Mouse (Mus musculus): Measurements from ENCODE around the gene Kif3b. TPM values are rescaled to one million over a fixed set of nuclear protein-coding genes. Genes with fewer than 3 reads are reported as not detected.

Gene Kif3b
- polyA plus RNA-seq, 1 experiment from 2014 or later: 16.4 TPM

DNA sequence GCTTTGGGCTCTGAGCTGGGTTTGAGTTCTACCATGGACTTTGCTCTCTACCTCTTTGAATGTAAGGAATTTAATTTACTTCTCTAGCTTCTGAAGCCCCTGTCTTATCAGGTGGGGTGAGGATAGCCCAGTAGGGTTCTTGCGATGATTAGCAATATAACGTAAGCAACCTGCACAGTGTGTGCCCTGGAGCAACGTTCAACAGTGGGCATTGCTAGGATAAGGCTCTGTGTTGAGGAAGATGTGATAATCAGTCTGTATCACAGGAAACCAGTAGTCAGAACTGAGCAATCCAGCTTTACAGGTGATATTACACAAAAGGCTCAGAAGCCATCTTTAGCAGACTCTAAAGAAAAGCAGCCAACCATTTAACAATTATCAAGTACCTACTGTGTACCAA, 43.1 kb downstream of the Kif3b start:
- no peaks in the 10 kb centered on the region for H3K9me3 ChIP-seq (ENCODE audit: control insufficient read depth, low read length)
- H3K27me3 ChIP-seq (ENCODE audit: control insufficient read depth, insufficient read depth, low read length): no peaks in the 10 kb centered on the region
- H3K4me2 ChIP-seq (ENCODE audit: low read depth, low read length): no peak overlapping the region
- no peaks in the 10 kb centered on the region for H3K4me1 ChIP-seq (ENCODE audit: control insufficient read depth, insufficient read depth, low read length)
- no peak overlapping the region for H3K4me3 ChIP-seq (ENCODE audit: low read depth, low read length)
- 82% methylated on average over 3 of the region's 3 CpGs for WGBS
- peaks cover 22% of the 10 kb centered on the region for H3K36me3 ChIP-seq (ENCODE audit: control insufficient read depth, insufficient read depth, low read length)
- no peak overlapping the region for H3K27ac ChIP-seq (ENCODE audit: low read depth, low read length)
- H3K9ac ChIP-seq (replicated peaks; ENCODE audit: low read depth, low read length): no peak overlapping the region
- no peak for ATAC-seq (ENCODE audit: low read depth)

DNA sequence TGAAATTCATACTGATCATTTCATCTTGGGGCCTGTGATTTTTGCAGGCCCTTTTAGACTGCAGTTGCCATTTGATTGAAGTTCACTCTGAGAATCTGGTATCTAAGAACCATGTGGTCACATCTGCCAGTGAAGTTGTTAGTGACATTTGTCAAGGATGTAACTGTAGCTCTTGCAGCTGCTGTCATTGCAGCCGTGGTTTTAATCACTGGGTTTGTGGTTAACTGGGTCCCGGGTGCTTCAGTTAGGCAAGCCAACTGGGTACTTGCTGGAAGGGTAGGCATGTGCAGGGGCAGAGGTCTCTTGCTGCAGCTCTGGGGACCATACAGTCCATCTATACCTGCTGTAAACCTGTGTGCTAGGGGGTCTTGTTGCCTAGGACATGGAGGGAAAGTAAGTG, 44.9 kb downstream of the Kif3b start:
- WGBS: 81% methylated on average over 2 of the region's 2 CpGs
- no peaks in the 10 kb centered on the region for H3K4me1 ChIP-seq (ENCODE audit: control insufficient read depth, insufficient read depth, low read length)
- H3K9ac ChIP-seq (replicated peaks; ENCODE audit: low read depth, low read length): no peak overlapping the region
- 0 out of 2 replicates have a peak, but pooled peaks cover 5% of the 10 kb centered on the region for H3K36me3 ChIP-seq (ENCODE audit: control insufficient read depth, insufficient read depth, low read length)
- no peaks in the 10 kb centered on the region for H3K9me3 ChIP-seq (ENCODE audit: control insufficient read depth, low read length)
- H3K4me3 ChIP-seq (ENCODE audit: low read depth, low read length): no peak overlapping the region
- no peak for ATAC-seq (ENCODE audit: low read depth)
- H3K27ac ChIP-seq (ENCODE audit: low read depth, low read length): no peak overlapping the region
- H3K27me3 ChIP-seq (ENCODE audit: control insufficient read depth, insufficient read depth, low read length): no peaks in the 10 kb centered on the region
- H3K4me2 ChIP-seq (ENCODE audit: low read depth, low read length): no peak overlapping the region

DNA sequence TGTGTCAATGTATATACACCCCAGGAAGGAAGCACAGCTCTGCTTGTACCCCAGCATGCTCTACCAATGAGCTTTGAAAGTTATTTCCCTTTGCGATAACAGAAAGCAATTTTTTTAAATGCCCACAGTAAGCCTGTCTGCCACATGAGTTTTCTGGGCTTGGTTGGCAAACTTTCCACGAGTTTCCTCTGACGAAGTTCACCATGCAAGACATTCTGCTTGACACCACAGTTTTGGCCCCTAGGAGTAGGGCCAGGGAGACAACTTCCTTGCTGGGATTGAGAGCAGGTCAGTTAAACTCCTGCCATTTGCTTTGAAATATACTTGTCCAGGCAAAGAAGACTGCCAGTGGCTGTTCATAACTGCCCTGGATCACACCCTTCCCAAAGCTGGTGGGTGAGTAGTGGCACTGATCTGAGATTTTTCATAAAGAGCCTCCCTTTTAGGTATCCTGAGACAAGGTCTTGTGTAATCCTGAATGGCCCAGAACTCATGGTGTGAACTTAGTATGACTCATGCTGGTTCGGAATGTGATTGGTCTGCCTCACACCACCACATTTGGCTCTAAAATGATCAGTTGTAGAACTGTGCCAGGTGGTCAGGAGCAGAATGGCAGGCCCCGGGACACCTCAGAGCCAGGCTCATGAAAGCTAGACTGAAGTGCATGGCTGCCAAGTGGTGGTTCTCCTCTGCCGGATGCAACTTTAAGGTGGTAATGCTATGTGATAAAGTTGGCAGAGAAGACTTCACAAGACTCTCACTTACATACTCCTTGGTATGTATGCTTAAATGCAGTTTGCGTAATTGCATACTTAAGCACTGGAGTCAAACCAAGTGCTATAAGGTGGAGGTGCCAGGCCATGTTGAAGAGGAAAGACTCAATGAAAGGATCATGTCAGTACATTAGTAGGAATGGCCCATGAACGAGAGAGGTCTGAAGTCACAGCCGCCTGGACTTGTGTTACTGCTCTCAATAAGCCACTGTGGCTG, 47.4 kb downstream of the Kif3b start:
- WGBS: 96% methylated on average over 9 of the region's 9 CpGs
- no peak overlapping the region for H3K27ac ChIP-seq (ENCODE audit: low read depth, low read length)
- H3K4me2 ChIP-seq (ENCODE audit: low read depth, low read length): no peak overlapping the region
- H3K9me3 ChIP-seq (ENCODE audit: control insufficient read depth, low read length): no peaks in the 10 kb centered on the region
- H3K4me3 ChIP-seq (ENCODE audit: low read depth, low read length): no peak overlapping the region
- H3K4me1 ChIP-seq (ENCODE audit: control insufficient read depth, insufficient read depth, low read length): no peaks in the 10 kb centered on the region
- ATAC-seq (ENCODE audit: low read depth): no peak
- H3K36me3 ChIP-seq (ENCODE audit: control insufficient read depth, insufficient read depth, low read length): no peaks in the 10 kb centered on the region
- H3K27me3 ChIP-seq (ENCODE audit: control insufficient read depth, insufficient read depth, low read length): no peaks in the 10 kb centered on the region
- no peak overlapping the region for H3K9ac ChIP-seq (replicated peaks; ENCODE audit: low read depth, low read length)

- peaks cover 3% of the 10 kb centered on the region; the same call in 1 of the 2 replicates for H3K4me1 ChIP-seq (ENCODE audit: control insufficient read depth, insufficient read depth, low read length)
- no peaks in the 10 kb centered on the region for H3K27me3 ChIP-seq (ENCODE audit: control insufficient read depth, insufficient read depth, low read length)
- H3K4me2 ChIP-seq (ENCODE audit: low read depth, low read length): no peak overlapping the region
- no peak overlapping the region for H3K27ac ChIP-seq (ENCODE audit: low read depth, low read length)
- no peak overlapping the region for H3K4me3 ChIP-seq (ENCODE audit: low read depth, low read length)
- H3K9me3 ChIP-seq (ENCODE audit: control insufficient read depth, low read length): no peaks in the 10 kb centered on the region
- no peak for ATAC-seq (ENCODE audit: low read depth)
- 91% methylated on average over 6 of the region's 6 CpGs for WGBS
- H3K36me3 ChIP-seq (ENCODE audit: control insufficient read depth, insufficient read depth, low read length): no peaks in the 10 kb centered on the region
- no peak overlapping the region for H3K9ac ChIP-seq (replicated peaks; ENCODE audit: low read depth, low read length)
Observed at GRCm38 (mm10) chr2:153342166-153342565, 51.0 kb downstream of the Kif3b start.

DNA sequence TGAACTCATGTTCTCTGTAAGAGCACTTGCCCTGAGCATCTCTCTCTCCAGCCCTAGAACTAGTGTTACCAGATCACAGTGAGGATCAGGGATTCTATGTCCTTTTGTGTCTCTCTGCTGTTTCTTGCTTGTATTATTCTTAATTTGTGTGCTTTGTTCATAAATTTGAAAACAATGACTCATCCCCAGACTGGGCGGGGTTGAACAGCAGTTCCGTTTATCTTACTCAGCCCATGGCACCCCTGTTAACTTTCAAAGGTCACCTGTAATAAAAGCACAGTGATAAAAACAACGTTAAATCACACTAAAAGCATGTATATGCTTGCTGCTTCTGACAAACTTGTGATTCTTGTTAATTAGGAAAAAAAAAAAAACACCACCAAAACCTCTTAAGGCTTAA, 51.4 kb downstream of the Kif3b start:
- Histone ChIP-seq H3K27me3 (ENCODE audit: control insufficient read depth, insufficient read depth, low read length) (no peaks in the 10 kb centered on the region), H3K4me1 (ENCODE audit: control insufficient read depth, insufficient read depth, low read length) (peaks cover 6% of the 10 kb centered on the region; the same call in 1 of the 2 replicates), H3K27ac (ENCODE audit: low read depth, low read length) (no peak overlapping the region), H3K9ac (replicated peaks; ENCODE audit: low read depth, low read length) (no peak overlapping the region), H3K4me2 (ENCODE audit: low read depth, low read length) (no peak overlapping the region), H3K9me3 (ENCODE audit: control insufficient read depth, low read length) (no peaks in the 10 kb centered on the region), H3K4me3 (ENCODE audit: low read depth, low read length) (no peak overlapping the region), H3K36me3 (ENCODE audit: control insufficient read depth, insufficient read depth, low read length) (no peaks in the 10 kb centered on the region)
- no peak for ATAC-seq (ENCODE audit: low read depth)
- 86% methylated on average over 3 of the region's 3 CpGs for whole genome bisulfite sequencing

DNA sequence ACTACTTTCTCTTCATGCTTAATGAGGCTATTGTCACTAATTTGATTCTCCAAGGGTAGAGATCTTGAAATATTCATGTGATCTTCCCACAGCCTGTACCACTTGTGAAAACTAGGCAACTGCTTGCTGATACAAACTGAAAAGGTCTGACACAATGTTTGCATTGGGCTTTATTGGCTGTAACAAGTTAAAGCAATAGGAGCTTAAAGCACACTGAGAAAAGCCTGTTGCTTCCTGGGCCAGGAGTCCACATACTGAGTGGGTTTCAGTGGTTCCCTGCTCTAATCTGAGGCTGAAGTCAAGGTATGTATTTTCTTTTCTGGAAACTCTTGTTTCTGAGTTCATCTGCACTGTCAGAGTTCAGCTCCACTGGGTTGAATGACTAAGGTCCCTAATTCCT, 52.0 kb downstream of the Kif3b start:
- Histone ChIP-seq H3K4me3 (ENCODE audit: low read depth, low read length) (no peak overlapping the region), H3K9ac (replicated peaks; ENCODE audit: low read depth, low read length) (no peak overlapping the region), H3K27ac (ENCODE audit: low read depth, low read length) (no peak overlapping the region), H3K9me3 (ENCODE audit: control insufficient read depth, low read length) (no peaks in the 10 kb centered on the region), H3K4me2 (ENCODE audit: low read depth, low read length) (no peak overlapping the region), H3K27me3 (ENCODE audit: control insufficient read depth, insufficient read depth, low read length) (no peaks in the 10 kb centered on the region), H3K4me1 (ENCODE audit: control insufficient read depth, insufficient read depth, low read length) (peaks cover 12% of the 10 kb centered on the region), H3K36me3 (ENCODE audit: control insufficient read depth, insufficient read depth, low read length) (no peaks in the 10 kb centered on the region)
- ATAC-seq (ENCODE audit: low read depth): no peak

GRCm38 (mm10) chr2:153345071-153345453, 53.8 kb downstream of the Kif3b start:
- WGBS: 8% methylated on average over 11 of the region's 11 CpGs
- Histone ChIP-seq H3K9me3 (ENCODE audit: control insufficient read depth, low read length) (no peaks in the 10 kb centered on the region), H3K27me3 (ENCODE audit: control insufficient read depth, insufficient read depth, low read length) (no peaks in the 10 kb centered on the region), H3K4me3 (ENCODE audit: low read depth, low read length) (peak overlapping the region; percentile 92), H3K4me2 (ENCODE audit: low read depth, low read length) (peak overlapping the region; percentile 57), H3K36me3 (ENCODE audit: control insufficient read depth, insufficient read depth, low read length) (no peaks in the 10 kb centered on the region), H3K27ac (ENCODE audit: low read depth, low read length) (peak overlapping the region; percentile 74), H3K9ac (replicated peaks; ENCODE audit: low read depth, low read length) (peak overlapping the region; percentile 69), H3K4me1 (ENCODE audit: control insufficient read depth, insufficient read depth, low read length) (peaks cover 17% of the 10 kb centered on the region)
- ATAC-seq (ENCODE audit: low read depth): no peak

GRCm38 (mm10) chr2:153345454-153346220, 54.4 kb downstream of the Kif3b start, which contains the start of gene Asxl1:
Asxl1 (plus strand) TSS chr2:153345829.
- Histone ChIP-seq H3K4me2 (ENCODE audit: low read depth, low read length) (peak within 1 kb of the TSS; percentile 66), H3K27ac (ENCODE audit: low read depth, low read length) (peak within 1 kb of the TSS; percentile 99), H3K36me3 (ENCODE audit: control insufficient read depth, insufficient read depth, low read length) (no peaks in the 10 kb centered on the region), H3K9ac (replicated peaks; ENCODE audit: low read depth, low read length) (peak within 1 kb of the TSS; percentile 94), H3K9me3 (ENCODE audit: control insufficient read depth, low read length) (no peaks in the 10 kb centered on the region), H3K27me3 (ENCODE audit: control insufficient read depth, insufficient read depth, low read length) (no peaks in the 10 kb centered on the region), H3K4me1 (ENCODE audit: control insufficient read depth, insufficient read depth, low read length) (peaks cover 20% of the 10 kb centered on the region), H3K4me3 (ENCODE audit: low read depth, low read length) (peak within 1 kb of the TSS; percentile 92)
- peak; percentile 97 for ATAC-seq (ENCODE audit: low read depth)
- under 1% methylated on average over 62 of the region's 79 CpGs for WGBS

Data from neural tube, embryonic 14.5 days (tissue).